Mouse (Mus musculus) megakaryocyte, adult 5-6 weeks (primary cell): ENCODE results near the gene Slc50a1. TPM values are rescaled to one million over a fixed set of nuclear protein-coding genes. Genes with fewer than 3 reads are reported as not detected.
A peak's percentile ranks its signal among the peaks of the same experiment; 100 is the strongest.

Experiments
- ATAC-seq: 2 replicates; pipeline ENCODE4 v1.8.0; 2016; ENCODE audit warnings: mild to moderate bottlenecking, inconsistent platforms; ENCODE audit not compliant: poor library complexity, severe bottlenecking
- total RNA-seq, 2 experiments: library from RNA; stranded (forward) in 1 of 2; stranded (reverse) in 1 of 2; fragments of 153-499, 151-499 nt in 1 of 2; fragments of 221-1000, 200-1000 nt in 1 of 2; gene quantifications; 2 replicates each; pipeline versions ENCODE4 v1.2.3 to v1.2.4; 2015 to 2017

The Slc50a1 gene
- total RNA-seq (2015) (42.9 and 68.4 TPM in 2 replicates), total RNA-seq (2017) (31.5 and 52.2 TPM in 2 replicates)

DNA sequence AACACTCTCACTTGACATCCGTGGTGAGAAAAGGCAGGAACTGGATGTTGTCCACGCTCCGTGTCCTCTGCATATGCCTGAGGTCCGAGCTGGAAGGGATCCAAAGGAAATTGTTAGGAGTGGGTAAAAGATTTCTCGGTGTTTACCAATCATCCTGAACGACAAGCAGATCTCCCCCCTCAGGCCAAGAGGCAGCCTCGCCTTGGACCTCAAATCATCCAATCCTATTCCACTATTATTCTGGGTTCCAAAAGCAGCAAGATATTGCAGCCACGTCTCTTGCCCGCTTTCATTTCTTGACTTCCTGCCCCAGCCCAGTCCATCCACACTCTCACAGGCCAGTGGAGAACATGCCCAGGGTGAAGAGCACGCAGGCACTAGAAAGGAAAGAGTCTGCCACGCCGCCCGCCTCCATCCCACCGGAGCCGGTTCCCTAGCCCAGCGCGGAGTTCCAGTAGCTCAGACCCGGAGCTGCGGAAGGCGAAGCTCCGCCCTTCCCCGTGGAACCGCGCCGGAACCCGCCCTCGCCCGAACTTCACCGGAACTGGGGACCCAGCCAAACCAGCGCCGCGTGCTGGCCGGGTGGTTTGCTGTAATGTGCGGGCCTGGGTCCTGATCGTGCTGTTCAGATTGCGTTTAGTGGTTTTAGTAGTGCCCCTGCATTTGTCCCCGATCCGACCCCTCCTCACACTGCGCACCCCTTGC, at the start of gene Slc50a1:
Gene Slc50a1 (minus strand): TSS at position 520 of the 705 bp plus-strand sequence.
- ATAC-seq = peak; percentile 85

DNA sequence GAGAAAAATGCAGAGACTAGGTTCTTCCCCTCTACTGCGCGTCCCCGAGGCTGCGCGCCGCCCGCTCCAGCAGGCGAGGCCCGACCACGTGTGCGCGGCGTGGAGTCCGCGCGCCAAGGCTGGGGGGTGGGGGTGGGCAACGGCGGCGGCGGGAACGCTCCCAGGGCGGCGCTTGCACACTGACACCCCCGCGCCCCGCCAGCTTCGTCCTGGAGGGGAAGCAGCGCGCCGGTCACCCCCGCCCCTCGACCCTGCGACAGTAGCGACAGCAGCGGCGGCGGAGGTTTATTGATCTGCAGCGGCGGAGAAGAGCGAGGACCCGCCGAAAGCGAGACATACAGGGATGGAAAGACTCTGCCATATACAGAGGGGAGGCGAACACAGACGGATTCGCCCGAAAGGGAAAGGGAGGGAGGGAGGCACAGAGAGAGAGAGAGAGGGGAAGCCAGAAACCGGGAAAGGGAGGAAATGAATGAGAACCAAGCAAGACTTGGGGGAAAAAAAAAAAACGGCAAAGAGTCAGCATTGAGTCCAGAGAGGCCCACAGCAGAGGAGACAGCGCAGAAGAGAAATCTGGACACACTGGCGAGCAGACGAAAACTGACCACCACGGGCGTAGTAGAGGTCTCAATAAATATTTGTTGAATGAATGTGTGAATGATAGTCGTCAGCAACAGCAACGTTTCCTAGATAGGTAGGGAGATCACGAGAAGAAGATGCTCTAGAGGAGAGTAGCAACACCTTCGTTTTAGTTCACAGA, 49.4 kb upstream of the Slc50a1 start:
- ATAC-seq = no peak

GRCm38 (mm10) chr3:89318971-89319590, 48.7 kb upstream of the Slc50a1 start:
- no peak for ATAC-seq

DNA sequence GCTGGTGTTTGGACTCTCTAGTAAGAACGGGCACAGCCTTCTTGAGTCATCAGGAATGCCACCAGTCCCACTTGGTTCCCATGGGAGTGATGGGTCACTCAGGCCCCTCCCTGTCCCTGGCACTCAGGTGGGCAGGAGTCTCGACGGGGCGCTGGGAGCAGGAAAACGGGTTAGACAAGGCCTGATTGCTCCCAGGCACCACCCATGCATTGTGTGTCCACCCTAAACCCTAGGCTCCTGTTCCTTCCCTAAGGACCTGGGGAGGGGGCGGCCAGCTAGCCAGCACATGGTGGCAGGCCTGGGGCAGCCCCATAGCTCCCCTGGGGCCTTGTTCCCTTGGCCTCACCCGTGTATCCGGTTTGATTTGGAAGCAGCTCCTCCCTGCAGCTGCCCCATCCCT, 47.9 kb upstream of the Slc50a1 start:
- no peak for ATAC-seq

- no peak for ATAC-seq
Observed at GRCm38 (mm10) chr3:89317246-89317645, 46.9 kb upstream of the Slc50a1 start.

- peak; percentile 84 for ATAC-seq
Observed at GRCm38 (mm10) chr3:89316833-89317232, 46.5 kb upstream of the Slc50a1 start.

DNA sequence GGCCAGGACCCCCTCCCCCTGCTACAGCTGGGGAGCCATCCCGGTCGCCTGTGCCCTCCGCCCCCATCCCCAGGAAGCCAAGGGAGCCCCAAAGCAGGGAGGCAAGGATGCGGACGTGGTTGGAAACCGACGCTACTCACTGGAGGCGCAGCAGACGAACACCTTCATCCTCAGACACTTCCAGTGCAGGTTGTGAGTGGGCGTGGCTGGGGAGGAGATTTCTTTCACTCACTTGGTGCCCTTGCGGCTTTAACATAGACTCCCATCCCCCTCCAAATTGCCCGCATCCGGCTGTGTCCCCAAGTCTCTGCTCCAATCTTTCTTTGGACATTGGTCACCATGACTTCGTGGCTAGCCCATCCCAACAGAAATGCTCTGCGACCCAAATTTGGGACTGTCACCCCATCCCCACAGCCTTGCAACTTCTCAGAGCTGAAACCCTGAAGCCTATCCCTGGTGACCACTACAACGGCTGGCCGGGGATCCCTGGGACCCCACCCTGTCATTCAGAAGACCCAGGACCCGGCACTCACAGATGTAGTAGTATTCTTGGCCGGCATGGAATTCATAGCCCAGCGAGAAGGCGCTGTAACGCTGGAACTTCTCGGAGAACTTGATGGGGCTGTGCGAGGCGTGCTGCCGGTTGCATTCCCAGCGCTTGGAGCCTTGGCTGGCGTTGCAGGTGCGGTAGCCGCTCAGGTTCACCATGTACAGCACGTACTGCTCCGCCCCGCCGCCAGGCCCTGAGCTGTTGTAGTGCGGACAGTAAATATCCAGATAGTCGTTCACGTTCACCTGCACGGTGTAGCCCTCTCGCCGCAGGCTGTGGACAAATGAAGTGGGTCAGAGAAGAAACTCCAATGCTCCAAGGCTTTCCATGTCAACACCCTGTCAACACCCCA, 45.8 kb upstream of the Slc50a1 start:
- no peak for ATAC-seq

DNA sequence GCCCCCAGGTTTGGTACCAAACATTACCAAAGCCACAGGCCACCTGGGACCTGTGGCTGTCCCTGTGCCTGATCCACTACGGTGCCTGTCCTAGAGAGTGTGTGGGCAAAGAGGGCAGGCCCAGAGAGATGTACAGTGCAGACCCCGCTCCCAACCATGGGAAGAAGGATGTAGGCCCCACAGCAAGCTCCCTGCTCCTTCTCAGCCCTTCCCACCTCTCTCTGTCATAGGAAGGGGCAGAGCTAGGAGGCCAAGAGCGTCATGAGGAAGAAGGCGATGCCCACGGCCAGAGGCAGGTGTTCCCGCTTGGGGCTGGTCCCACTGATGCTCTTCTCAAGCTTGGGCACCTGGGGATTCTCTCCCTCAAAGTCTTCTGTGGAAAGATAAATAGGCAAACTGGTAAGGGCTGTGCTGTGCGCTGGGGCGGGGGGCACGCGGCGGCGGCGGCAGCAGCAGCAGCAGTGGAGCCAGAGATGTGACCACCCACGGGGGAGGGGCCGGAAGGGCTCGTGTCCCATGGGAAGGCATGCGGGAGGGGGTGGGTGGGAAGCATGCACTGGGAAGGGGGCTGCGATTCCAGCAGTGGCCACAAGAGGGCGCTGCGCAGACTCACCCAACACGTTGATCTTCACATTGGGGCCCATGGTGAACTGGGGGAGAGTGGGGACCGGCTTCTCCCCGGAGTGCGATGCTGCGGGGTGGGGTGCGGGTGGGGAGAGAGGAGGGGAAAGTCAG, 45.0 kb upstream of the Slc50a1 start:
- peak; percentile 45; the same call in 1 of the 2 replicates for ATAC-seq

GRCm38 (mm10) chr3:89314791-89315190, 44.4 kb upstream of the Slc50a1 start:
- ATAC-seq = no peak

DNA sequence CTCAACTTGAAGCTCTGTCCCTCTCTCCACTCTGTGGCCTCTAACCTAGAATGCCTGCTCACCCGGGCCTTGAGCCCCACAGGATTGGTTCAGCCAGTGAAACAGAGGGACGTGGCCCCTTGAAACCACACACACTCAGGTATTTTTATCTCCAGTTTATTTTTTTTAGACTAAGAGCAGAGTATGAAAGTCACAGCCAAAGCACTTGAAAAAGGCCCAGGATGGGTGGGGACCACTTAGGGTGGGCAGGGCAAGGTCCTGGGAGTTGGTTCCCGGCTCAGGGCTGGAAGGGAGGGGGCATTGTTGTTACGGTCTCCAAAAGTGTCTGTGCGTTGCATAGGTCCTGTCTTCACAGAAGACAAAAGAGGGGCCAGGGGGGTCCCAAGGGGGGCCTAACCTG, 44.0 kb upstream of the Slc50a1 start:
- no peak for ATAC-seq

DNA sequence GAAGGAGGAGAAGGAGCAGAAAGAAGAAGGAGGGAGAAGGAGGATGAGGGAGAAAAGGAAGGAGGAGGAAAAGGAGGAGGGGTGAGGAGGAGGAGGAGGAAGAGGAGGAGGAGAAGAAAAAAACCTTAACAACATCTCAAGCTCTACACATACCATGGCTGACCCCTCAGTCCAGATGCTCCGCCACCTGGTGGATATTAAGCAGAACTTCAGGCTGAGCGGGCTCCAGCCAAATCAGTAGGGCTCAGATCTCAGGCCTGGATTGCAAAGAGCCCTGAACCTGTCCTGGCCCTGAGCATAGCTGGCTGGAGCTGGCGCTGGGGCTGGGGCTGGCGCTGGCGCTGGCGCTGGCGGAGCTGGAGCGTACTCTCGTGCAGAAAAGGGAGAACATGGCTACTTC, 37.7 kb upstream of the Slc50a1 start:
- ATAC-seq = peak; percentile 80

- ATAC-seq = no peak
Observed at GRCm38 (mm10) chr3:89305551-89306325, 35.4 kb upstream of the Slc50a1 start.

DNA sequence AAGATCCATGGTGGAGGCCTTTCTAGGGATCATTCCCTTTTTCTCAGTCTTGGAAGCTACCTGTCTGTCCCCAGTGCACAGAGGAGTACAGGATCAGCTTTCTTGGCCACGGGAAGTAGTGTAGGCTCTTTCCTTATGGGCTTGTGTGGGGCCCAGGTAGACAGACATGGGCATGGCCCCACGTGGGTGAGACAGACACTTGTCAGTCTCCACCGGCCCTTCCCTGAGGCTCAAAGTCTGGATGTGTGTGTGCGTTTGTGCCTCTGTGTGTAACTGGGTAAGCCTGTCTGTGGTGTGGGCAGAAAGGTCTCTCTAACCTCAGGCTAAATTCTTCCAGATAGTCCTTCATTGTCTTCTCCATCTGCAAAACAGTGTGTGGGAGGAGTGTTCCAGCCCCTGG, 34.7 kb upstream of the Slc50a1 start:
- ATAC-seq = no peak

- ATAC-seq = no peak
Observed at GRCm38 (mm10) chr3:89304440-89304839, 34.1 kb upstream of the Slc50a1 start.

DNA sequence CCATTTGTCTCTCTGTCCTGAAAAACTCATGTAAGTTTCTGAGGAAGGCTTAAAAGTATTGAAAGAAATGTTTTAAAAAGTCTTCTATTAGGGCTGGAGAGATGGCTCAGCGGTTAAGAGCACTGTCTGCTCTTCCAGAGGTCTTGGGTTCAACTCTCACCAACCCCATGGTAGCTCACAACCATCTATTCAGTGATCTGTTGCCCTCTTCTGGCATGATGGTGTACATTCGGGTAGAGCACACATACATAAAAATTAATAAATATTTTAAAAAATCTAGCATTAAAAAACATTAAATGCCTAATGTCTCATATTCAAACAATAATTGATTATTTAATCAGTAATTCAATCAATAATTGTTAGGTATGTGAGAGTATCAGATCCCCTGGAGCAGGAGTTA, 30.1 kb upstream of the Slc50a1 start:
- ATAC-seq = no peak

- no peak for ATAC-seq
Observed at GRCm38 (mm10) chr3:89300071-89300470, 29.7 kb upstream of the Slc50a1 start.

- ATAC-seq = peak; percentile 35
Observed at GRCm38 (mm10) chr3:89299499-89299898, 29.1 kb upstream of the Slc50a1 start.

GRCm38 (mm10) chr3:89298908-89299307, 28.5 kb upstream of the Slc50a1 start:
- ATAC-seq = no peak

DNA sequence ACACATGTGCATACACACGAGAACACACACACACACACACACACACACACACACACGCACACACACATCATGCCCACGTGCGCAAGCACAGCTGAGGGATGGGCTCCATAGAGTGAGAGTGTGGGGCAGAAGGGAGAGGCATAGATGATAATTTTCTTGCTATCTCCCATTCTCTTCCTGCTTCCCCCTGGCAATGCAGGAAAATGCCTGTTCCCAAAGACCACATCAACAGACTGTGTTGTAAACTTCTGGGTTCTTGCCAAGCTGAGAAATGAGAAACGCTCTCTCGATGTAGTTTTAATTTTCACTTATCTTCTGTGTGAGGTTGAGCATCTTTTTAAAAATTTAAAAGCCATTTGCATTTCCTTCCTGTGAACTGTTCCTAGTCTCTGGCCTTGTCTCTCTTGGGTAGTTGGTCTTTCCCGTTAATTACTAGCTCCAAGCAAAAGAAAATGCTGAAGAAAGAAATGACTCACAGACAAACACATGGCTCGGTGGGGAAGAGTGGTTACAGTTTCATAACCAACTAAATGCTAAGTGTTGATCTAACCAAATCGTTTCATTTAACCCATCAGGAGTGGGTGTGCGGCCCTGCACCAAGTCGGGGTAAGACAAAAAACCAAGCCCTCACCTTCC, 26.5 kb upstream of the Slc50a1 start:
- no peak for ATAC-seq
